Mouse (Mus musculus): Measurements from ENCODE around the gene Prkg1.

DNA sequence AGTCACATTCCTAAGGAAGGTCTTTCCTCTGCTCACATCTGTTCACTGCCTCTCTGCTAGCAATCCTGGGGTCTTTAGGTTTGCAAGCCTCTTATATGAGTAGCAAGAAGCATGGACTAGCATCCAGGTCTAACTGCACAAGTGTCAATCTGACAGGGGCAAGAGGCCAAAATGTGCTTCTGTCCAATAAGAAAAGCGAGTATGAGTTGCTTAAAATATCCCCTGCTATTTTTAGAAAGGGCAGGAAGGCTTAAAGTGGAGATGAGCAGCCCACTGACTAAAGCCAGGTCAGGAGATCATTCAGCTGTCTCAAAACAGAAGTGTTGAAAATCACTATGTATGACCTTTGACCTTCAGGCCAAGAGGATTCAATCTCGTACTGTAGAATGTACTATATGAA lies 1139.4 kb downstream of the Prkg1 start:
- TF ChIP-seq GATA1 (IDR thresholded peaks at IDR 0.05; ENCODE audit: borderline replicate concordance, low read length) (no peak), FLI1 (IDR thresholded peaks at IDR 0.05; ENCODE audit: low read length) (no peak)
